Mouse (Mus musculus) heart, embryonic 14.5 days (tissue): ENCODE results near the gene Mynn. TPM values are rescaled to one million over a fixed set of nuclear protein-coding genes. Genes with fewer than 3 reads are reported as not detected.
A peak's percentile ranks its signal among the peaks of the same experiment; 100 is the strongest.

Experiments
- ATAC-seq: fragments of 200-750 bp; cut with Nextera tagmentation; 2 replicates; pipeline ENCODE4 v1.8.0; 2017; ENCODE audit warnings: low read depth, moderate TSS enrichment; ENCODE audit not compliant: insufficient number of reproducible peaks, insufficient read depth, low FRiP score
- H3K27ac ChIP-seq, 2 experiments: fragments of 200-500 bp in 1 of 2; fragments of 300-500 bp in 1 of 2; sonication (generic) in 1 of 2; replicated peaks in 1 of 2; 2 replicates each; pipeline ENCODE4 v1.5.1; 2012 to 2014; ENCODE audit warnings: low read depth in 2 of 2, low read length in 2 of 2, control low read depth in 1 of 2, mild to moderate bottlenecking in 1 of 2, mixed read lengths in 1 of 2; ENCODE audit not compliant: control insufficient read depth in 1 of 2, insufficient read depth in 1 of 2
- H3K27me3 ChIP-seq: fragments of 300-500 bp; sonication (generic); 2 replicates; pipeline ENCODE4 v1.6.1; 2014; ENCODE audit warnings: mild to moderate bottlenecking, low read length, control low read depth; ENCODE audit not compliant: control insufficient read depth, insufficient read depth
- H3K36me3 ChIP-seq: fragments of 300-500 bp; sonication (generic); 2 replicates; pipeline ENCODE4 v1.6.1; 2014; ENCODE audit warnings: mild to moderate bottlenecking, control low read depth, low read length, mixed read lengths; ENCODE audit not compliant: control insufficient read depth, insufficient read depth
- H3K4me1 ChIP-seq, 2 experiments: fragments of 200-500 bp in 1 of 2; fragments of 300-500 bp in 1 of 2; sonication (generic) in 1 of 2; 2 replicates each; pipeline ENCODE4 v1.6.1; 2012 to 2014; ENCODE audit warnings: low read length in 2 of 2, control low read depth in 1 of 2, mixed read lengths in 1 of 2; ENCODE audit not compliant: control insufficient read depth in 2 of 2, insufficient read depth in 2 of 2
- H3K4me2 ChIP-seq: fragments of 300-500 bp; sonication (generic); 2 replicates; pipeline ENCODE4 v1.6.1; 2014; ENCODE audit warnings: mild to moderate bottlenecking, low read length
- H3K4me3 ChIP-seq, 2 experiments: fragments of 200-500 bp in 1 of 2; fragments of 300-500 bp in 1 of 2; sonication (generic) in 1 of 2; 2 replicates each; pipeline ENCODE4 v1.5.1; 2012 to 2014; ENCODE audit warnings: low read length in 2 of 2, mild to moderate bottlenecking in 2 of 2, control low read depth in 1 of 2, low read depth in 1 of 2, moderate library complexity in 1 of 2; ENCODE audit not compliant: control insufficient read depth in 1 of 2, insufficient read depth in 1 of 2
- H3K9ac ChIP-seq: fragments of 300-500 bp; sonication (generic); 2 replicates; pipeline ENCODE4 v1.6.1; 2014; ENCODE audit warnings: mild to moderate bottlenecking, low read length
- H3K9me3 ChIP-seq: fragments of 300-500 bp; sonication (generic); 2 replicates; pipeline ENCODE4 v1.6.1; 2016; ENCODE audit warnings: low read length, control low read depth; ENCODE audit not compliant: control insufficient read depth
- WGBS: fragments of 180-500 bp; shearing (Covaris S2); extraction: QIAGEN DNeasy Blood & Tissue Kit; methylation state at CpG from one replicate; pipeline ENCODE4 v1.1.7; 2014; 5-methylcytosine and 5-hydroxymethylcytosine counted together
- polyA plus RNA-seq: library from polyadenylated mRNA; unstranded; fragments of >200 nt; fragmentation: Nextera tagmentation; extraction: Ambion mirVana; gene quantifications from 2 replicates; pipeline ENCODE4 v1.2.1, GENCODE M21; 2014

Mynn gene
- polyA plus RNA-seq, 1 experiment from 2014 or later: 25.9 TPM

DNA sequence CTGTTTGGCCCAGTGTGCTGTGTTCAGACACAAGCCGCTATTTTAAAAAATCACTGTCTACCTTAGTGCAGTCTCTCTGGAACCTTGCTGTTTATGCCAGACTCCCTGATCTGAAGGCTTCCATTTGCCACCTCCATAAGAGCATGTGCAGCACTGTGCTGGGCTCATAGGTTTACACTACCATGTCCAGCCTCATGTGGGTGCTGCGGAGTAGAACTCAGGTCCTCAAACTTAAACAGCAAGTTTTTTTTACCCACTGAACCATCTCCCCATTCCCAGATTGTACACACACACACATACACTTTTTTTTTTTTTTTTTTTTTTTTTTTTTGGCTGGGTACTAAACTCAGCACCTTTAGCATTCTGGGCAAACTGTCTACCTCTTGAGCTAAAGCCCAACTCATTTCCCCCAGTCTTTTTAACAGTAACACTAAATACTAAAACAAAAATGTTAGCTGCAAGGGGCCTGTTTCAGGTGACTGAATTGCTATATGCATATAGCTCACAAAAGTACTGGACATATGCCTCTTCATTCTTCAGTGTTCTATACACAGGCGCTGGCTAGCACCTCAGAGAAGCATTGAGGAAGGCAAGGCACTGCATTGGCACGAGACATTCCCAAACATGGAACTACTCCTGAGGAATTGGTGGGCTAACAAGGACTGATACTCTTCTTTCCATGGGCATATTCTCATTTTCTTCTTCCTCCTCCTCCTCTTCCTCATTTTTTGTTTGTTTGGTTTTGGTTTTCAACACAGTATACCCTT lies 8.0 kb upstream of the Mynn start:
- no peak overlapping the region for H3K4me2 ChIP-seq
- WGBS: 73% methylated on average over 4 of the region's 4 CpGs
- H3K36me3 ChIP-seq: no peaks in the 10 kb centered on the region
- H3K27ac ChIP-seq: no peak overlapping the region
- no peak overlapping the region for H3K9ac ChIP-seq
- H3K9me3 ChIP-seq: no peaks in the 10 kb centered on the region
- H3K4me1 ChIP-seq: no peaks in the 10 kb centered on the region
- no peak overlapping the region for H3K4me3 ChIP-seq
- H3K27me3 ChIP-seq: no peaks in the 10 kb centered on the region
- ATAC-seq: no peak

GRCm38 (mm10) chr3:30595111-30595832 lies 6.6 kb upstream of the Mynn start:
- WGBS: under 1% methylated on average over 62 of the region's 62 CpGs
- Histone ChIP-seq H3K4me1 (peaks cover 0 to 3% of the 10 kb centered on the region in 2 experiments; a peak in 1 of 4 replicates), H3K4me3 (peak overlapping the region; percentile 74 to 83), H3K9me3 (no peaks in the 10 kb centered on the region), H3K27ac (peak overlapping the region; percentile 28; a peak in 2 of 4 replicates), H3K27me3 (no peaks in the 10 kb centered on the region), H3K9ac (peak overlapping the region; percentile 80), H3K36me3 (no peaks in the 10 kb centered on the region), H3K4me2 (peak overlapping the region; percentile 91)
- peak; percentile 56 for ATAC-seq

DNA sequence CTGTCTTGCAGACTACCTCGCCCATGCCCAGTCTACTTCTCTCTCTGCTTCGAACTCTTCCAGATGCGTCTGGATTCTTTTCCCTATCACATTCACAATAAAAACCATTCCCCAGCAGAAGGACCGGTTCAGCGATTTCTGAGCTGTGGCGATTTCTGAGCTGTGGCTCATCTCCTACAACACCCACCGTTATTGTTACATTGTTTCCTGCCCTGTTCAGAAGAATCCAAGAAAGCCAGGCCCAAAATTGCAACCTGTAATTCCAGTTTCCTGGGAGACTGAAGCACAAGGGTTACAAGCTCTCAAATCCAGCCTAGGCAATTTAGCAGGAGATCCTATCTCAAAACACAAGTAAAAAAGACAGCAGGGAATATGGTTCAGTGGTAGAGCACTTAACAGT lies 4.6 kb upstream of the Mynn start:
- ATAC-seq: no peak

DNA sequence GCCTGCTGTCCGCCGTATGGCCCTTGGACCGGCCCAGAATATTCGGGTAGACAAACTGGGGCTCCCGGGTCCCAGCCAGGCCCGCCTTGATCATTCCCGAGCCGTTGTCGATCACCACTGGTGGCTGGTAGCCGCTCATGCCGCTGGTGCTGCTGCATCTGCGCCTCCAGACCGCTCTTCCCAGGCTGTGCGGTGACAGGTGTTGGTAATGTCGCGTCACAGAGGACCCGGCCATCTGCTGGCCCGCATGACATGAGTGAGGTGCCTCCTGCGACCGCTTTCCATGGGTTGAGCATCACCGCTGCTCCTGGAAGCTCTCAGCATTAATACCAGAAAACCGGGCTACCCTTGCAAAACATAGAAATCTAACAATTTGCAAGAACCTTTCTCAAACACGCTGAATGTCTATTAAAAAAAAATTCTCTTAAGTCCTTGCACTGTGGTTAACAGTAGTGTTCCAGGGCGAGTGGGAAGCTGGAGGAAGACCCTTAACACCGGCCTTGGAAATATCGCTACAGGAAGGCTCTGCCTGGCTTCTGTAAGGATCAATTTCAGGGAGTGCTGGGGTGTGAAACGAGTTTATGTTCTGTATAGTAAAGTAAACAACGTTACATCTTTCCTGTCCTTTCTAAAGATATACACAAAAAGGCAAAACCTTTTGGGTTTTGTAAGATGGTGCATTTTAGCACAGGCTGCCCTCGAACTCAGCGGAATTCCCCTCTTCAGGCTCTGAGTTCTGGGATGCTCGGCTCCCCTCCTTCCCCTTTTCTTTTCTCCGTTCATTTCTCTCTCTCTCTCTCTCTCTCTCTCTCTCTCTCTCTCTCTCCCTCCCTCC lies 1.9 kb upstream of the Mynn start, which contains the start of gene Actrt3:
Gene Actrt3 (minus strand): TSS at position 229 of the 835 bp plus-strand sequence.
- H3K27ac ChIP-seq: peak within 1 kb of the TSS; percentile 52 to 96; a peak in 2 of 4 replicates
- H3K36me3 ChIP-seq: peaks cover 15% of the 10 kb centered on the region
- peak within 1 kb of the TSS; percentile 63 to 87 for H3K4me3 ChIP-seq
- no peaks in the 10 kb centered on the region for H3K27me3 ChIP-seq
- 2% methylated on average over 32 of the region's 32 CpGs for WGBS
- peak within 1 kb of the TSS; percentile 62 for H3K9ac ChIP-seq
- H3K9me3 ChIP-seq: no peaks in the 10 kb centered on the region
- H3K4me1 ChIP-seq: peaks cover 6 to 8% of the 10 kb centered on the region in 2 experiments; a peak in 3 of 4 replicates
- no peak for ATAC-seq
- peak within 1 kb of the TSS; percentile 74 for H3K4me2 ChIP-seq

More for the DNA sequence above, 4.6 kb upstream of the Mynn start:
- WGBS: 82% methylated on average over 7 of the region's 7 CpGs
- Histone ChIP-seq H3K27ac (no peak overlapping the region), H3K4me1 (peaks cover 0 to 3% of the 10 kb centered on the region in 2 experiments; a peak in 1 of 4 replicates), H3K27me3 (no peaks in the 10 kb centered on the region), H3K4me3 (no peak overlapping the region), H3K9me3 (no peaks in the 10 kb centered on the region), H3K36me3 (no peaks in the 10 kb centered on the region), H3K9ac (no peak overlapping the region), H3K4me2 (no peak overlapping the region)

DNA sequence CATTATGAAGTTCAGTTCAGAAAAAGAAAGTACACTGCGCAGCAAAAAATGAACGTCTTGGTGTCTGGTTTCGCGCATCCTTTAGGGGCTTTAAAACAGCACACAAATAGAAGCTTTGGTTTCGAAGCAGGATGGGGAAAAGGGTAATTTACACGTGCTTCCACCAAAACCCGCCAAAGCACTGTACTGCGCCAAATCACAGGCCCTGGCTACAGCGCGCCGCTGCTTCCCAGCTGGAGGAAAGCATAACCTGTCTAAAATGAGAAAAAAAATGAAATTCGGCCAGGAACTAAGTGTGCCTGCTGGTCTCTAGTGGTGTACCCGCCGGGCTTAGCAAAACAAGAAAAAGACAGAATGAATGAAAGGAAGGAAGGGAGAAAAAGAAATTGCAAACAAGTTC lies 1.1 kb upstream of the Mynn start:
- Histone ChIP-seq H3K4me1 (peaks cover 6 to 8% of the 10 kb centered on the region in 2 experiments; a peak in 3 of 4 replicates), H3K27me3 (no peaks in the 10 kb centered on the region), H3K4me3 (peak overlapping the region; percentile 63 to 87), H3K4me2 (peak overlapping the region; percentile 74), H3K36me3 (peaks cover 20% of the 10 kb centered on the region), H3K9ac (peak overlapping the region; percentile 62), H3K27ac (peak overlapping the region; percentile 52 to 96; a peak in 2 of 4 replicates), H3K9me3 (no peaks in the 10 kb centered on the region)
- whole genome bisulfite sequencing: under 1% methylated on average over 14 of the region's 14 CpGs
- no peak for ATAC-seq

GRCm38 (mm10) chr3:30601175-30601574 lies 690 bp upstream of the Mynn start:
- Histone ChIP-seq H3K36me3 (peaks cover 25% of the 10 kb centered on the region), H3K27ac (peak overlapping the region; percentile 85 to 96), H3K27me3 (no peaks in the 10 kb centered on the region), H3K4me3 (peak overlapping the region; percentile 63 to 87; a peak in 3 of 4 replicates), H3K4me1 (peaks cover 6 to 8% of the 10 kb centered on the region in 2 experiments; a peak in 3 of 4 replicates), H3K4me2 (peak overlapping the region; percentile 74), H3K9me3 (no peaks in the 10 kb centered on the region), H3K9ac (peak overlapping the region; percentile 62; the same call in 1 of the 2 replicates)
- 0% methylated on average over 17 of the region's 17 CpGs for WGBS
- ATAC-seq: no peak

- Histone ChIP-seq H3K27ac (peak overlapping the region; percentile 92 to 96), H3K4me3 (peak overlapping the region; percentile 64 to 87), H3K36me3 (peaks cover 29% of the 10 kb centered on the region), H3K4me2 (peak overlapping the region; percentile 74), H3K4me1 (peaks cover 6 to 8% of the 10 kb centered on the region in 2 experiments; a peak in 3 of 4 replicates), H3K9me3 (no peaks in the 10 kb centered on the region), H3K9ac (peak overlapping the region; percentile 93), H3K27me3 (no peaks in the 10 kb centered on the region)
- WGBS: under 1% methylated on average over 13 of the region's 13 CpGs
- no peak for ATAC-seq
Measured at GRCm38 (mm10) chr3:30601610-30602064, 228 bp upstream of the Mynn start.
